ENCODE assay signal across 32 mouse cellular contexts in the genomic region with DNA sequence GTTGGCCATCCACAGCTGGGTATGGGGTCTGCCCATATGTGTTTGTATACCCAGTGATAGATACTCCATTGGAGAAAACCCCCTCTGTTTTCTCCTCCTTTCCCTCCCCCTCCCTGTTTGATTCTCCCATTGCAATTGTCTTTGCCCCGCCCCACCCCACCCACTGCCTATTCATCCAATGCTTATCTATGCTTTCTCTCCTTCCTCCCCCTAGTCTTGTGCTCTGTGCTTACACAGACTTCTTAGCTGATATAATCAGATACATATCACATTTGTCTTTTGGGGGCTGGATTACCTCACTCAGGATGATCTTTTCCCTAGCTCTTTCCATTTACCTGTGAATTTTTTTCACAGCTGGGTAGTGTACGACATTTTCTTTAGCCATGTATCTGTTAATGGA. TPM values are rescaled to one million over a fixed set of nuclear protein-coding genes. Genes with fewer than 3 reads are reported as not detected.
DNase-seq lines count a peak whose midpoint lies in the region; ATAC-seq and TF ChIP-seq lines count a peak whose summit lies in the region.
"Had no signal": no experiment of that assay in that cellular context is flagged by ENCODE, and none has a peak within 500 bp of the region (broad histone marks: within the 10 kb centered on the region; RNA-seq: fewer than 3 reads in every experiment).

No protein-coding gene starts in this region.

- H3K27me3 ChIP-seq in heart, embryonic 12.5 days (replicated peaks), result no peaks in the 10 kb centered on the region
- H3K27me3 ChIP-seq in liver, embryonic 12.5 days (replicated peaks), result no peaks in the 10 kb centered on the region
- no peaks in the 10 kb centered on the region for H3K27me3 ChIP-seq in liver, embryonic 14.5 days (ENCODE audit: control insufficient read depth, insufficient read depth, low read length)
- H3K27me3 ChIP-seq in liver, postnatal 0 days (ENCODE audit: insufficient read depth, low read length), result no peaks in the 10 kb centered on the region
- H3K27me3 ChIP-seq: embryonic facial prominence, embryonic 12.5 days; embryonic facial prominence, embryonic 15.5 days; forebrain, embryonic 12.5 days; heart, embryonic 13.5 days; hindbrain, embryonic 12.5 days; hindbrain, embryonic 15.5 days; Patski had no signal

- H3K4me3 ChIP-seq in heart, embryonic 12.5 days, result no peak overlapping the region
- H3K4me3 ChIP-seq in liver, embryonic 12.5 days, result no peak overlapping the region
- no peak overlapping the region for H3K4me3 ChIP-seq in liver, embryonic 14.5 days (ENCODE audit: insufficient read depth in 1 of 2, low read depth in 2 of 2, low read length in 2 of 2)
- H3K4me3 ChIP-seq in liver, postnatal 0 days (ENCODE audit: low read depth, low read length), result no peak overlapping the region
- H3K4me3 ChIP-seq: embryonic facial prominence, embryonic 12.5 days; embryonic facial prominence, embryonic 15.5 days; forebrain, embryonic 12.5 days; heart, embryonic 13.5 days; hindbrain, embryonic 12.5 days; hindbrain, embryonic 15.5 days had no signal

- no peak for TF ChIP-seq CTCF in liver, embryonic 14.5 days (IDR thresholded peaks at IDR 0.05; ENCODE audit: low read depth)
- no peak for TF ChIP-seq CTCF in liver, postnatal 0 days (IDR thresholded peaks at IDR 0.05; ENCODE audit: low read depth)

- DNase-seq in heart, adult 8-10 months (ENCODE audit: low spot score), result no peak
- peak in 1 of 3 experiments; percentile 30 for DNase-seq in liver, embryonic 14.5 days (ENCODE audit: low read depth in 3 of 3, low spot score in 3 of 3)
- no peak for DNase-seq in liver, postnatal 0 days
- no peak for DNase-seq in MN1 (ENCODE audit: low spot score)
- DNase-seq: adrenal gland, postnatal 10 days; adrenal gland, postnatal 36 days; cerebellum, adult 11 months; cerebellum, adult 2 months; cerebellum, adult 9-11 months; cerebellum, postnatal 25 days; gastrocnemius, postnatal 10 days; heart, adult 18-20 months; heart, postnatal 14 days had no signal

- H3K9me3 ChIP-seq in heart, embryonic 12.5 days (replicated peaks), result 0 out of 2 replicates have a peak, but pooled peaks cover 4% of the 10 kb centered on the region
- H3K9me3 ChIP-seq in liver, embryonic 12.5 days (replicated peaks), result no peaks in the 10 kb centered on the region
- no peaks in the 10 kb centered on the region for H3K9me3 ChIP-seq in liver, embryonic 14.5 days (ENCODE audit: control insufficient read depth, low read length)
- no peaks in the 10 kb centered on the region for H3K9me3 ChIP-seq in liver, postnatal 0 days (ENCODE audit: low read length)
- H3K9me3 ChIP-seq: embryonic facial prominence, embryonic 12.5 days; embryonic facial prominence, embryonic 15.5 days; forebrain, embryonic 12.5 days; heart, embryonic 13.5 days; hindbrain, embryonic 12.5 days; hindbrain, embryonic 15.5 days had no signal

- peaks cover 72% of the 10 kb centered on the region for H3K36me3 ChIP-seq in heart, embryonic 12.5 days
- peaks cover 83% of the 10 kb centered on the region for H3K36me3 ChIP-seq in liver, embryonic 12.5 days
- peaks cover 28% of the 10 kb centered on the region for H3K36me3 ChIP-seq in liver, embryonic 14.5 days (replicated peaks; ENCODE audit: control insufficient read depth, insufficient read depth, low read depth)
- H3K36me3 ChIP-seq in liver, postnatal 0 days (replicated peaks; ENCODE audit: insufficient read depth, low read length), result peaks cover 50% of the 10 kb centered on the region

- no peaks in the 10 kb centered on the region for H3K4me1 ChIP-seq in heart, embryonic 12.5 days (replicated peaks)
- H3K4me1 ChIP-seq in liver, embryonic 12.5 days, result peaks cover 50% of the 10 kb centered on the region
- H3K4me1 ChIP-seq in liver, embryonic 14.5 days (replicated peaks; ENCODE audit: control insufficient read depth in 2 of 2, insufficient read depth in 2 of 2, low read length in 1 of 2), result peaks cover 33 to 35% of the 10 kb centered on the region in 2 experiments
- H3K4me1 ChIP-seq in liver, postnatal 0 days (ENCODE audit: insufficient read depth), result peaks cover 9% of the 10 kb centered on the region; the same call in 1 of the 2 replicates
- H3K4me1 ChIP-seq: embryonic facial prominence, embryonic 12.5 days; embryonic facial prominence, embryonic 15.5 days; forebrain, embryonic 12.5 days; heart, embryonic 13.5 days; hindbrain, embryonic 12.5 days; hindbrain, embryonic 15.5 days had no signal

- 86% methylated on average over 2 of the region's 2 CpGs for WGBS in heart, embryonic 12.5 days
- WGBS in liver, embryonic 12.5 days (ENCODE audit: insufficient replicate concordance), result 58% methylated on average over 2 of the region's 2 CpGs
- 36% methylated on average over 2 of the region's 2 CpGs for WGBS in liver, embryonic 14.5 days (ENCODE audit: insufficient replicate concordance)
- WGBS in liver, postnatal 0 days (ENCODE audit: insufficient replicate concordance), result 85% methylated on average over 2 of the region's 2 CpGs

- no peak overlapping the region for H3K27ac ChIP-seq in heart, embryonic 12.5 days (ENCODE audit: poor library complexity, severe bottlenecking)
- H3K27ac ChIP-seq in liver, embryonic 12.5 days, result peak overlapping the region; percentile 90
- H3K27ac ChIP-seq in liver, embryonic 14.5 days, result peak overlapping the region; percentile 24
- no peak overlapping the region for H3K27ac ChIP-seq in liver, postnatal 0 days (ENCODE audit: low read depth)
- H3K27ac ChIP-seq: embryonic facial prominence, embryonic 12.5 days; embryonic facial prominence, embryonic 15.5 days; forebrain, embryonic 12.5 days; heart, embryonic 13.5 days; hindbrain, embryonic 12.5 days; hindbrain, embryonic 15.5 days had no signal

- H3K4me2 ChIP-seq in heart, embryonic 12.5 days, result no peak overlapping the region
- peak overlapping the region; percentile 22; the same call in 1 of the 2 replicates for H3K4me2 ChIP-seq in liver, embryonic 12.5 days
- no peak overlapping the region for H3K4me2 ChIP-seq in liver, embryonic 14.5 days (ENCODE audit: low read depth)
- H3K4me2 ChIP-seq in liver, postnatal 0 days (ENCODE audit: low read depth, low read length), result 0 out of 2 replicates have a peak overlapping the region, but pooled peaks have one; percentile 18
- H3K4me2 ChIP-seq: embryonic facial prominence, embryonic 12.5 days; embryonic facial prominence, embryonic 15.5 days; forebrain, embryonic 12.5 days; heart, embryonic 13.5 days; hindbrain, embryonic 12.5 days; hindbrain, embryonic 15.5 days had no signal

- no peak overlapping the region for H3K9ac ChIP-seq in heart, embryonic 12.5 days
- no peak overlapping the region for H3K9ac ChIP-seq in liver, embryonic 12.5 days
- H3K9ac ChIP-seq in liver, embryonic 14.5 days (replicated peaks), result no peak overlapping the region; the same call in 1 of the 2 replicates
- H3K9ac ChIP-seq in liver, postnatal 0 days (replicated peaks), result no peak overlapping the region
- H3K9ac ChIP-seq: embryonic facial prominence, embryonic 12.5 days; embryonic facial prominence, embryonic 15.5 days; forebrain, embryonic 12.5 days; heart, embryonic 13.5 days; hindbrain, embryonic 12.5 days; hindbrain, embryonic 15.5 days had no signal

- peak; percentile 19; the same call in 1 of the 2 replicates for TF ChIP-seq EP300 in liver, embryonic 14.5 days (IDR thresholded peaks at IDR 0.05; ENCODE audit: low read depth)
- no peak for TF ChIP-seq EP300 in liver, postnatal 0 days (IDR thresholded peaks at IDR 0.05; ENCODE audit: low read depth)

- peak; percentile 69 for ATAC-seq in heart, embryonic 12.5 days (ENCODE audit: insufficient number of reproducible peaks, low FRiP score)
- ATAC-seq in liver, embryonic 12.5 days, result no peak
- no peak for ATAC-seq in liver, embryonic 14.5 days (ENCODE audit: insufficient read depth)
- ATAC-seq in liver, postnatal 0 days, result no peak
- ATAC-seq in erythroid progenitor cell, adult 5-6 weeks (replicated peaks; ENCODE audit: low FRiP score, poor library complexity, severe bottlenecking), result no peak
- ATAC-seq: CD4-positive, CD25-positive, alpha-beta regulatory T cell, adult 4 months; forebrain, embryonic 16.5 days; intestine, postnatal 0 days; Patski had no signal

RNA-seq across cellular contexts. Expression of a gene that starts 23.5 kb away (rescaled TPM):
- polyA plus RNA-seq in heart, embryonic 12.5 days (2016; fragmentation: Nextera tagmentation; extraction: Ambion mirVana), result 58.9 and 59.3 TPM in 2 replicates
- total RNA-seq in heart, adult 8-10 months (2022), result 10 to 100 TPM; 32.4 to 59.3 (median 44.0) TPM
- 24.7 and 27.4 TPM in 2 replicates for polyA plus RNA-seq in liver, embryonic 12.5 days (2016; fragmentation: Nextera tagmentation; extraction: Ambion mirVana)
- 3.9 and 5.1 TPM in 2 replicates for polyA plus RNA-seq in liver, embryonic 14.5 days (2012; rRNA removed)
- 9.3 and 9.6 TPM in 2 replicates for polyA plus RNA-seq in liver, embryonic 14.5 days (2014; fragmentation: Nextera tagmentation; extraction: Ambion mirVana)
- 5.3 and 6.4 TPM in 2 replicates for polyA plus RNA-seq in liver, postnatal 0 days (2015; fragmentation: Nextera tagmentation; extraction: Ambion mirVana)
- 2.5 and 6.5 TPM in 2 replicates for total RNA-seq in erythroid progenitor cell, adult 5-6 weeks (2015; ENCODE audit: low replicate concordance)
- total RNA-seq in erythroid progenitor cell, adult 5-6 weeks (2017; ENCODE audit: low replicate concordance), result 8.9 and 12.9 TPM in 2 replicates

RNA-seq across cellular contexts. Expression of a gene that starts 48.9 kb away (rescaled TPM):
- 5.1 and 7.2 TPM in 2 replicates for polyA plus RNA-seq in heart, embryonic 12.5 days (2016; fragmentation: Nextera tagmentation; extraction: Ambion mirVana)
- 100 to 1,000 TPM; 109 to 153 (median 139) TPM for total RNA-seq in heart, adult 8-10 months (2022)
- 4.2 and 5.2 TPM in 2 replicates for polyA plus RNA-seq in liver, embryonic 12.5 days (2016; fragmentation: Nextera tagmentation; extraction: Ambion mirVana)
- 3.5 and 4.8 TPM in 2 replicates for polyA plus RNA-seq in liver, embryonic 14.5 days (2012; rRNA removed)
- polyA plus RNA-seq in liver, embryonic 14.5 days (2014; fragmentation: Nextera tagmentation; extraction: Ambion mirVana), result 8.0 and 15.6 TPM in 2 replicates
- polyA plus RNA-seq in liver, postnatal 0 days (2015; fragmentation: Nextera tagmentation; extraction: Ambion mirVana), result 4.1 and 8.4 TPM in 2 replicates
- 15.1 and 18.9 TPM in 2 replicates for total RNA-seq in erythroid progenitor cell, adult 5-6 weeks (2015; ENCODE audit: low replicate concordance)
- 17.1 TPM in 1 of 2 replicates, not detected in the other for total RNA-seq in erythroid progenitor cell, adult 5-6 weeks (2017; ENCODE audit: low replicate concordance)
- polyA plus RNA-seq: embryonic facial prominence, embryonic 15.5 days; heart, embryonic 13.5 days; hindbrain, embryonic 12.5 days had no signal

RNA-seq across cellular contexts. Expression of a gene that starts 56.9 kb away (rescaled TPM):
- 0.30 and 1.4 TPM in 2 replicates for polyA plus RNA-seq in heart, embryonic 12.5 days (2016; fragmentation: Nextera tagmentation; extraction: Ambion mirVana)
- not detected for total RNA-seq in heart, adult 8-10 months (2022)
- polyA plus RNA-seq in liver, embryonic 12.5 days (2016; fragmentation: Nextera tagmentation; extraction: Ambion mirVana), result 39.0 and 41.3 TPM in 2 replicates
- 19.9 and 21.6 TPM in 2 replicates for polyA plus RNA-seq in liver, embryonic 14.5 days (2012; rRNA removed)
- 43.3 and 43.9 TPM in 2 replicates for polyA plus RNA-seq in liver, embryonic 14.5 days (2014; fragmentation: Nextera tagmentation; extraction: Ambion mirVana)
- polyA plus RNA-seq in liver, postnatal 0 days (2015; fragmentation: Nextera tagmentation; extraction: Ambion mirVana), result 58.4 and 61.3 TPM in 2 replicates
- total RNA-seq in erythroid progenitor cell, adult 5-6 weeks (2015; ENCODE audit: low replicate concordance), result not detected in 2 replicates
- total RNA-seq in erythroid progenitor cell, adult 5-6 weeks (2017; ENCODE audit: low replicate concordance), result not detected in 2 replicates
- total RNA-seq: adrenal gland, adult 18-20 months; adrenal gland, postnatal 36 days; common myeloid progenitor, adult 5-6 weeks; gastrocnemius, adult 18-20 months; gastrocnemius, postnatal 4 days; heart, adult 18-20 months; heart, postnatal 14 days; hematopoietic stem cell, adult 5-6 weeks had no signal
- polyA plus RNA-seq: C2C12; CD4-positive, CD25-positive, alpha-beta regulatory T cell, adult 4 months; cerebellum, adult 2 months; embryonic facial prominence, embryonic 12.5 days; forebrain, embryonic 12.5 days; forebrain, embryonic 16.5 days; hindbrain, embryonic 12.5 days; hindbrain, embryonic 15.5 days; Patski had no signal

Comparison
In these comparisons a context has a peak if more than half of its experiments do, and no peak if none do; other contexts are left out.
1. H3K27ac ChIP-seq: peak in liver, embryonic 12.5 days (single experiment) and liver, embryonic 14.5 days (single experiment); none in heart, embryonic 12.5 days (single experiment) and liver, postnatal 0 days (single experiment).
2. H3K4me2 ChIP-seq: peak in liver, embryonic 12.5 days (single experiment) and liver, postnatal 0 days (single experiment); none in heart, embryonic 12.5 days (single experiment) and liver, embryonic 14.5 days (single experiment).